Mouse (Mus musculus) lung, embryonic 14.5 days (tissue): ENCODE results near the gene Col4a1. TPM values are rescaled to one million over a fixed set of nuclear protein-coding genes. Genes with fewer than 3 reads are reported as not detected.

ENCODE experiments used
- ATAC-seq: fragments of 200-750 bp; cut with Nextera tagmentation; 2 replicates; pipeline ENCODE4 v1.8.0; 2017; ENCODE audit warnings: mild to moderate bottlenecking, moderate TSS enrichment, moderate library complexity; ENCODE audit not compliant: insufficient read depth
- DNase-seq: peaks from one replicate; pipeline ENCODE4 v3.0.0-alpha.2; 2015
- H3K27ac ChIP-seq: fragments of 300-500 bp; sonication (generic); 2 replicates; pipeline ENCODE4 v1.5.1; 2014; ENCODE audit warnings: low read depth, mild to moderate bottlenecking, moderate library complexity
- H3K27me3 ChIP-seq: fragments of 300-500 bp; sonication (generic); 2 replicates; pipeline ENCODE4 v1.6.1; 2014; ENCODE audit warnings: low read length, control low read depth; ENCODE audit not compliant: insufficient read depth
- H3K36me3 ChIP-seq: fragments of 300-500 bp; sonication (generic); 2 replicates; pipeline ENCODE4 v1.6.1; 2014; ENCODE audit warnings: control low read depth; ENCODE audit not compliant: insufficient read depth
- H3K4me1 ChIP-seq: fragments of 300-500 bp; sonication (generic); 2 replicates; pipeline ENCODE4 v1.6.1; 2014; ENCODE audit warnings: antibody characterized with exemption, control low read depth; ENCODE audit not compliant: insufficient read depth
- H3K4me2 ChIP-seq: fragments of 300-500 bp; sonication (generic); 2 replicates; pipeline ENCODE4 v1.6.1; 2014; ENCODE audit warnings: mild to moderate bottlenecking
- H3K4me3 ChIP-seq: fragments of 300-500 bp; sonication (generic); 2 replicates; pipeline ENCODE4 v1.5.1; 2014; ENCODE audit warnings: low read depth, low read length
- H3K9ac ChIP-seq: fragments of 300-500 bp; sonication (generic); 2 replicates; pipeline ENCODE4 v1.6.1; 2014
- H3K9me3 ChIP-seq: fragments of 300-500 bp; sonication (generic); 2 replicates; pipeline ENCODE4 v1.6.1; 2016; ENCODE audit warnings: low read depth, low read length, control low read depth
- CTCF ChIP-seq: IDR thresholded peaks from 2 replicates; pipeline ENCODE4 v1.5.1; 2016; ENCODE audit warnings: antibody characterized with exemption, low read depth
- WGBS: fragments of 180-500 bp; shearing (Covaris S2); extraction: QIAGEN DNeasy Blood & Tissue Kit; methylation state at CpG from one replicate; pipeline ENCODE4 v1.1.7; 2014; 5-methylcytosine and 5-hydroxymethylcytosine counted together
- polyA plus RNA-seq: library from polyadenylated mRNA; unstranded; fragments of >200 nt; fragmentation: Nextera tagmentation; extraction: Ambion mirVana; gene quantifications from 2 replicates; pipeline ENCODE4 v1.2.1, GENCODE M21; 2014

Gene Col4a1
- polyA plus RNA-seq, 1 experiment from 2014 or later: 389 TPM

DNA sequence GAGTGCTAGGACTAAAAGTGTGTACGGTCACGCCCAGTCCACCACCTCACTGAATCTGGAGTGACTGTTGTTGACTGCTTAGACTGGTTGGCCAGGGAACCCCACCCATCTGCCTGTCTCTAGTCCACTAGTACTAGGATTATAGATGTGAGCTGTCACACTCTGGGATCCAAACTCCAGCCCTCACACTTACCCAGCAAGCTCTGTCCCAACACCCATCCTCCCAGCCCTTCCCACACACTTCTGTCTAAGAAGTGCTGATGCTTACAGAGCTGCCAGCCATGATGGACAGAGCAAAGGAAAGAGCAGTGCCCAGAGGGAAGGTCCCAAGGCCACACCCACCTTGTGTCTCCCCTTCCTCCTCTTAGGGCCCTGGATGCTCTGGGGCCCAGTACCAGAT, 127.0 kb downstream of the Col4a1 start:
- H3K4me1 ChIP-seq: no peaks in the 10 kb centered on the region
- no peaks in the 10 kb centered on the region for H3K36me3 ChIP-seq
- WGBS: 84% methylated on average over 2 of the region's 2 CpGs
- ATAC-seq (no peak), DNase-seq (no peak)
- no peak overlapping the region for H3K4me2 ChIP-seq
- H3K27me3 ChIP-seq: peaks cover 11% of the 10 kb centered on the region
- TF ChIP-seq CTCF: no peak
- no peaks in the 10 kb centered on the region for H3K9me3 ChIP-seq
- no peak overlapping the region for H3K9ac ChIP-seq
- no peak overlapping the region for H3K27ac ChIP-seq
- no peak overlapping the region for H3K4me3 ChIP-seq

DNA sequence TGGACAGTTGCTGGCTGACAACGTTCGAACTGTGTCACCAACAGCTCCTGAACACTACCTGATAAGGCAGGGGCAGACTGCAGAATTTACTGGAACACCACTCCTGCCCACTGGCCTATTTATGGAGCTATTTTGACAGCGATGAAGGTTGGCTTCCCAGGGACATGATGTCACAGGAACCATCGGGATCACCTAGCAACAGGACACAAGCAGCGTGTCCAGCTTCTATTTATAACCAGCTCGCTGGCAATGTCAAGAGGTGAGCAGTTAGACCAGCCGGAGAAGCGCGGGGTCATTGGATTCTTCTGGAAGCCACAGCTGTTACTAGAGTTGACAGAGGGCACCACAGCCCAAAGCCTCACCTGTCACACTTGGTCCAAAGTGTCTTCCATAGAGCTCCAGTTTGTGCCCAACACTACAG, 129.0 kb downstream of the Col4a1 start:
- ATAC-seq (no peak), DNase-seq (no peak)
- 28% methylated on average over 9 of the region's 9 CpGs for WGBS
- H3K36me3 ChIP-seq: no peaks in the 10 kb centered on the region
- H3K27ac ChIP-seq: no peak overlapping the region
- peaks cover 11% of the 10 kb centered on the region for H3K27me3 ChIP-seq
- H3K4me2 ChIP-seq: no peak overlapping the region
- H3K9me3 ChIP-seq: no peaks in the 10 kb centered on the region
- no peak overlapping the region for H3K9ac ChIP-seq
- no peak for TF ChIP-seq CTCF
- no peaks in the 10 kb centered on the region for H3K4me1 ChIP-seq
- H3K4me3 ChIP-seq: no peak overlapping the region

DNA sequence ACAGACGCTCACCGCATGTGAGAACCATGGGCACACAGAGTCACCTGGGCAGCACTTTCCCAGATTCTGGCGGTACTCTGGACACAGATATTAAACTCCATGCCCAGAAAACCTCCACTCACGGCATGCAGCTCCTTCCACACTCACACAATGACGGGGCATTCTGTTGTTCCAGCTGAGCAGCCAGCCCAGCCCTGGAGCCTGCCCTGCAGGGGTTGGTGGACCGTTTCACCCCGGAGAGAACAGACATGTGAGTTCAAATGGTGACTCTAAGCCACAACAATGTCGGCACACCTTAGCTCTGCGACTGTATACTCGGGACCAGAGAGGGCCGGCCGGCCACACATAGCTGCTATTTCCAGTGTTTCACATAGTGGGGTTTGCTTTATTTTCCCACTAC, 130.0 kb downstream of the Col4a1 start:
- no peak overlapping the region for H3K9ac ChIP-seq
- ATAC-seq (no peak), DNase-seq (no peak)
- H3K4me2 ChIP-seq: no peak overlapping the region
- WGBS: 78% methylated on average over 12 of the region's 12 CpGs
- H3K9me3 ChIP-seq: no peaks in the 10 kb centered on the region
- TF ChIP-seq CTCF: no peak
- no peaks in the 10 kb centered on the region for H3K4me1 ChIP-seq
- H3K27ac ChIP-seq: no peak overlapping the region; the same call in 1 of the 2 replicates
- no peak overlapping the region for H3K4me3 ChIP-seq
- no peaks in the 10 kb centered on the region for H3K36me3 ChIP-seq
- 0 out of 2 replicates have a peak, but pooled peaks cover under 1% of the 10 kb centered on the region for H3K27me3 ChIP-seq

DNA sequence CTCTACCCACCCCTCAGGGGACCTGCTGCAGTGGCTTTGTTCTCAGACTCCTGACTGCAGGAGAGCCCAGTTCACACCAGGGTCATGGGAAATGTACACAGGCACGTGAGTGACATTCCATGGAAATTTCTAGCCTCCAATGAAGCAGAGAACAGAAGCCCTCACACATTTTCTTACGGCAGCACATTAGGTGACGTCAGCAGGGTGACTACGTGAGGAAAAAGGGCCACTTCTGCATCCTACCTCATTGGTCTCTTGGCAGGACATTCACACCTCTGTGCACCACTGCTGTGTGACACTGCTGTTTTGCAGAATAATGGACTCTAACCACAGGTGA, 130.5 kb downstream of the Col4a1 start:
- H3K9me3 ChIP-seq: no peaks in the 10 kb centered on the region
- ATAC-seq (no peak), DNase-seq (peak; percentile 24)
- no peak overlapping the region for H3K9ac ChIP-seq
- WGBS: 39% methylated on average over 4 of the region's 4 CpGs
- H3K27ac ChIP-seq: no peak overlapping the region
- no peak for TF ChIP-seq CTCF
- H3K4me1 ChIP-seq: no peaks in the 10 kb centered on the region
- H3K36me3 ChIP-seq: no peaks in the 10 kb centered on the region
- H3K27me3 ChIP-seq: no peaks in the 10 kb centered on the region
- H3K4me2 ChIP-seq: no peak overlapping the region
- H3K4me3 ChIP-seq: no peak overlapping the region

DNA sequence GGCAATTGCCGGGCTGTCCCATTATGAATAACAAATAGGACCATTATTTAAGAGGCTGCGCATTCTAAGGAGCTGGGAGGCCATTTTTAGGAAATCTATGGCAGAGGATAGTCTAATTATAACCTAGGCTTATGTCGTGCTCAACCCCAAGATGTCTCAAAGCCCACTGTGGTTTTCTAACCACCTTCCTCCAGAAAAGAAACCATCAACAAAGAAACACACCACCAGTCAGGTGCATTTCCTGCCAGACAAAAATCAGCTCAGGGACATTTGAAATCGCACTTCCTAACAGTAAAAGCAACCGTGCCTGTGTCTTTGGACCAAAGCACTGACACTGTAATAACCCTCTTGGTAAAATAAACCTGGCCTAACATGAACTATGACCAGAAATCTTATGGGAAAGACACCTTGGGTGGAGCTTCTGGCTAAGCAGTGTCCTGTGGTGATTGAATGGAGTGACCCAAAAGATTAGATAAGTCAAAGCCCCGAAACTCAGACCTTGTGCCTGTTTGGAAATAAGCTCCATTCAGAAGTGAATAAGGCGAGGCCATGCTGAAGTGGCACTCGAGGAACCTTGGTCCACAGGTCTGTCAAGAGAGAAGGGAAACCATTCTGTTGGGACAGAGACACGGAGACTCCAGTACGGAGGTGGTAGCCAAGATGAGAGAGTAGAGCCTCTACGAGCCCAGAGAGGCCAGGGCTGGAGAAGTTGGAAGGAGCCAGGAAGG, 131.0 kb downstream of the Col4a1 start:
- Histone ChIP-seq H3K4me2 (no peak overlapping the region), H3K9me3 (no peaks in the 10 kb centered on the region), H3K36me3 (no peaks in the 10 kb centered on the region), H3K27ac (no peak overlapping the region), H3K9ac (no peak overlapping the region), H3K4me1 (no peaks in the 10 kb centered on the region), H3K27me3 (no peaks in the 10 kb centered on the region), H3K4me3 (no peak overlapping the region)
- ATAC-seq (no peak), DNase-seq (peak; percentile 13)
- WGBS: 65% methylated on average over 11 of the region's 11 CpGs
- TF ChIP-seq CTCF: no peak

DNA sequence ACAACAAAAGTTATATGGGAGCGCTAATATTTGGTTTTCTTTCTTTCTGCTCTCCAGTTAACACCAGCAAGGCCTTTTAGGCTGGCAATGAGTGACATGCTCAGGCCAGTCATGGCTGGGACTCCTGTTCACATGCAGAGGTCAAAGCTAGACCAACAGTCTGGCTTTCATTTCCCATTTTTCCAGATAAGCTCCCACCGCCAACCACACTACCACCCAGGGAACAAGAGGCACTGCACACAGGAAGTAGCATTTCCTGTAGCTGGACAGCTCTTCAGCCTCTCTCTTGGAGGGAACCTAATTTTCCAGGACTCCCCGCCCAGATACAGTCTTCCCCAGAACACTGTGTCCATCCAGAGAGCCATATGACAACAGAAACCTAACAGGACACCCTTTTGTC, 132.8 kb downstream of the Col4a1 start:
- TF ChIP-seq CTCF: no peak
- no peaks in the 10 kb centered on the region for H3K36me3 ChIP-seq
- H3K4me2 ChIP-seq: no peak overlapping the region
- no peak overlapping the region for H3K27ac ChIP-seq
- DNase-seq (no peak), ATAC-seq (no peak)
- 55% methylated on average over 3 of the region's 3 CpGs for WGBS
- H3K9me3 ChIP-seq: no peaks in the 10 kb centered on the region
- H3K4me3 ChIP-seq: no peak overlapping the region
- no peaks in the 10 kb centered on the region for H3K4me1 ChIP-seq
- no peak overlapping the region for H3K9ac ChIP-seq
- no peaks in the 10 kb centered on the region for H3K27me3 ChIP-seq

DNA sequence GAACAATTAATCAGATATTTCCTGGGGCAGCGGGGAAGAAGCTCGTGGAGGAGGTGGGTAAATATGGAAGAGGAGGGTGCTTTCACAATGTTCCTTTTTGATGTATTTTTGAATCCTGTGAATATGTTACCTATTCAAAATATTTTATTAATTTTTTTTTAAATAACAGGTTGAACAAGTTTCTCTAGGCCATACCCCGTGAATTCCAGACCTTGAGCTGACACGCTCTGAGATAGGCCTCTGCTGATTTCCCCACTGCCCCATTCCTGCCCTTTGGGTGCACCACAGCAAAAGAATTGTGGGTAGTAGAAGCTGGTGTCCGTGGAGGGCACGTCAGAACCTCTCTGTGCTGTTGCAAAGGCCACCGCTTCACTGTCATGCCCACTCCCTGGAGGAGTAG, 136.2 kb downstream of the Col4a1 start:
- Histone ChIP-seq H3K4me2 (no peak overlapping the region), H3K36me3 (no peaks in the 10 kb centered on the region), H3K4me1 (no peaks in the 10 kb centered on the region), H3K9ac (no peak overlapping the region), H3K4me3 (no peak overlapping the region), H3K27ac (peak overlapping the region; percentile 63; the same call in 1 of the 2 replicates), H3K27me3 (no peaks in the 10 kb centered on the region), H3K9me3 (no peaks in the 10 kb centered on the region)
- 53% methylated on average over 7 of the region's 7 CpGs for WGBS
- ATAC-seq (peak; percentile 53; the same call in 1 of the 2 replicates), DNase-seq (peak; percentile 22)
- no peak for TF ChIP-seq CTCF
